Mouse (Mus musculus) midbrain, embryonic 10.5 days (tissue): Measurements from ENCODE around the gene Ola1. TPM values are rescaled to one million over a fixed set of nuclear protein-coding genes. Genes with fewer than 3 reads are reported as not detected.

ENCODE experiments used
- DNase-seq: peaks from one replicate; pipeline ENCODE4 v3.0.0-alpha.2; 2017; ENCODE audit warnings: low spot score
- H3K27ac ChIP-seq: fragments of 300-500 bp; sonication (generic); replicated peaks from 2 replicates; pipeline ENCODE4 v1.5.1; 2016; ENCODE audit warnings: mild to moderate bottlenecking
- H3K27me3 ChIP-seq: fragments of 300-500 bp; sonication (generic); 2 replicates; pipeline ENCODE4 v1.6.1; 2016; ENCODE audit warnings: low read depth, mild to moderate bottlenecking; ENCODE audit not compliant: poor library complexity, severe bottlenecking
- H3K36me3 ChIP-seq: fragments of 300-500 bp; sonication (generic); 2 replicates; pipeline ENCODE4 v1.6.1; 2016; ENCODE audit warnings: mild to moderate bottlenecking, moderate library complexity
- H3K4me1 ChIP-seq: fragments of 300-500 bp; sonication (generic); 2 replicates; pipeline ENCODE4 v1.6.1; 2016
- H3K4me3 ChIP-seq: fragments of 300-500 bp; sonication (generic); 2 replicates; pipeline ENCODE4 v1.5.1; 2016; ENCODE audit warnings: mild to moderate bottlenecking, moderate library complexity
- H3K9me3 ChIP-seq: fragments of 300-500 bp; sonication (generic); replicated peaks from 2 replicates; pipeline ENCODE4 v1.6.1; 2016; ENCODE audit warnings: mild to moderate bottlenecking
- WGBS: fragments of 180-500 bp; shearing (Covaris S2); methylation state at CpG from one replicate; pipeline ENCODE4 v1.1.7; 2016; 5-methylcytosine and 5-hydroxymethylcytosine counted together
- polyA plus RNA-seq: library from polyadenylated mRNA; unstranded; fragments of >200 nt; fragmentation: Nextera tagmentation; extraction: Ambion mirVana; gene quantifications from 2 replicates; pipeline ENCODE4 v1.2.1, GENCODE M21; 2016

Ola1 gene
- polyA plus RNA-seq: 92.1 and 103 TPM in 2 replicates

GRCm38 (mm10) chr2:73218913-73219312, at the start of gene Ola1:
Gene Ola1, minus strand, starts transcription at chr2:73218924.
- Histone ChIP-seq H3K9me3 (no peaks in the 10 kb centered on the region), H3K36me3 (no peaks in the 10 kb centered on the region), H3K27ac (no peak within 1 kb of the TSS), H3K27me3 (no peaks in the 10 kb centered on the region), H3K4me1 (peaks cover 11% of the 10 kb centered on the region), H3K4me3 (no peak within 1 kb of the TSS)
- no peak for DNase-seq
- WGBS: 89% methylated on average over 5 of the region's 5 CpGs

GRCm38 (mm10) chr2:73268281-73268680, 49.6 kb upstream of the Ola1 start:
- WGBS: 2% methylated on average over 12 of the region's 12 CpGs
- Histone ChIP-seq H3K4me1 (peaks cover 79% of the 10 kb centered on the region), H3K27ac (no peak overlapping the region), H3K36me3 (no peaks in the 10 kb centered on the region), H3K4me3 (no peak overlapping the region), H3K27me3 (peaks cover 100% of the 10 kb centered on the region), H3K9me3 (no peaks in the 10 kb centered on the region)
- DNase-seq: peak; percentile 52

- Histone ChIP-seq H3K27me3 (peaks cover 100% of the 10 kb centered on the region), H3K27ac (no peak overlapping the region), H3K4me1 (peaks cover 77% of the 10 kb centered on the region), H3K9me3 (no peaks in the 10 kb centered on the region), H3K36me3 (no peaks in the 10 kb centered on the region), H3K4me3 (no peak overlapping the region)
- DNase-seq: no peak
- WGBS: 1% methylated on average over 4 of the region's 4 CpGs
These were observed 49.1 kb upstream of the Ola1 start for GRCm38 (mm10) chr2:73267818-73268217.

GRCm38 (mm10) chr2:73267231-73267630, 48.5 kb upstream of the Ola1 start:
- 21% methylated on average over 3 of the region's 3 CpGs for WGBS
- Histone ChIP-seq H3K4me3 (no peak overlapping the region), H3K4me1 (peaks cover 71% of the 10 kb centered on the region), H3K27me3 (peaks cover 100% of the 10 kb centered on the region), H3K27ac (no peak overlapping the region), H3K9me3 (no peaks in the 10 kb centered on the region), H3K36me3 (no peaks in the 10 kb centered on the region)
- no peak for DNase-seq

GRCm38 (mm10) chr2:73266623-73267022, 47.9 kb upstream of the Ola1 start:
- no peak for DNase-seq
- peaks cover 65% of the 10 kb centered on the region for H3K4me1 ChIP-seq
- WGBS: 53% methylated on average over 1 of the region's 1 CpGs

GRCm38 (mm10) chr2:73266011-73266410, 47.3 kb upstream of the Ola1 start:
- H3K4me1 ChIP-seq: peaks cover 58% of the 10 kb centered on the region
- peaks cover 96% of the 10 kb centered on the region for H3K27me3 ChIP-seq
- WGBS: 9% methylated on average over 5 of the region's 5 CpGs
- 0 out of 2 replicates have a peak, but pooled peaks cover 1% of the 10 kb centered on the region for H3K9me3 ChIP-seq
- no peaks in the 10 kb centered on the region for H3K36me3 ChIP-seq
- no peak for DNase-seq
- no peak overlapping the region for H3K4me3 ChIP-seq
- H3K27ac ChIP-seq: no peak overlapping the region

More at GRCm38 (mm10) chr2:73266623-73267022, 47.9 kb upstream of the Ola1 start:
- Histone ChIP-seq H3K27me3 (peaks cover 100% of the 10 kb centered on the region), H3K36me3 (no peaks in the 10 kb centered on the region), H3K9me3 (no peaks in the 10 kb centered on the region), H3K27ac (no peak overlapping the region), H3K4me3 (no peak overlapping the region)

- 6% methylated on average over 11 of the region's 11 CpGs for WGBS
These were observed 46.0 kb upstream of the Ola1 start for GRCm38 (mm10) chr2:73264611-73265195.

GRCm38 (mm10) chr2:73263794-73264610, 45.3 kb upstream of the Ola1 start:
- DNase-seq: peak; percentile 51
- H3K27ac ChIP-seq: no peak overlapping the region
- under 1% methylated on average over 38 of the region's 38 CpGs for WGBS
- peaks cover 38% of the 10 kb centered on the region for H3K4me1 ChIP-seq
- peak overlapping the region; percentile 55 for H3K4me3 ChIP-seq
- 0 out of 2 replicates have a peak, but pooled peaks cover 3% of the 10 kb centered on the region for H3K9me3 ChIP-seq
- H3K36me3 ChIP-seq: no peaks in the 10 kb centered on the region
- peaks cover 76% of the 10 kb centered on the region for H3K27me3 ChIP-seq

More at GRCm38 (mm10) chr2:73264611-73265195, 46.0 kb upstream of the Ola1 start:
- 0 out of 2 replicates have a peak, but pooled peaks cover 3% of the 10 kb centered on the region for H3K9me3 ChIP-seq
- H3K4me3 ChIP-seq: peak overlapping the region; percentile 55
- DNase-seq: peak; percentile 37
- peaks cover 83% of the 10 kb centered on the region for H3K27me3 ChIP-seq
- H3K36me3 ChIP-seq: no peaks in the 10 kb centered on the region
- peaks cover 45% of the 10 kb centered on the region for H3K4me1 ChIP-seq
- H3K27ac ChIP-seq: no peak overlapping the region

GRCm38 (mm10) chr2:73263172-73263765, 44.5 kb upstream of the Ola1 start:
- Histone ChIP-seq H3K4me1 (peaks cover 33% of the 10 kb centered on the region), H3K4me3 (peak overlapping the region; percentile 55), H3K36me3 (no peaks in the 10 kb centered on the region), H3K27me3 (peaks cover 69% of the 10 kb centered on the region), H3K9me3 (0 out of 2 replicates have a peak, but pooled peaks cover 3% of the 10 kb centered on the region), H3K27ac (no peak overlapping the region)
- 3% methylated on average over 16 of the region's 16 CpGs for WGBS
- DNase-seq: no peak

GRCm38 (mm10) chr2:73248701-73249100, 30.0 kb upstream of the Ola1 start:
- no peak for DNase-seq
- 70% methylated on average over 4 of the region's 4 CpGs for WGBS
- H3K4me1 ChIP-seq: no peaks in the 10 kb centered on the region
- no peaks in the 10 kb centered on the region for H3K9me3 ChIP-seq
- no peak overlapping the region for H3K4me3 ChIP-seq
- H3K36me3 ChIP-seq: no peaks in the 10 kb centered on the region
- no peak overlapping the region for H3K27ac ChIP-seq
- no peaks in the 10 kb centered on the region for H3K27me3 ChIP-seq

- Histone ChIP-seq H3K36me3 (no peaks in the 10 kb centered on the region), H3K9me3 (no peaks in the 10 kb centered on the region), H3K27me3 (no peaks in the 10 kb centered on the region), H3K4me1 (no peaks in the 10 kb centered on the region), H3K27ac (no peak overlapping the region), H3K4me3 (no peak overlapping the region)
- 82% methylated on average over 4 of the region's 4 CpGs for WGBS
- DNase-seq: no peak
These were observed 22.6 kb upstream of the Ola1 start for GRCm38 (mm10) chr2:73241299-73241698.

- no peak for DNase-seq
- peaks cover 9% of the 10 kb centered on the region for H3K4me1 ChIP-seq
- 58% methylated on average over 3 of the region's 3 CpGs for WGBS
- H3K27me3 ChIP-seq: no peaks in the 10 kb centered on the region
- no peak overlapping the region for H3K4me3 ChIP-seq
- peak overlapping the region; percentile 38; the same call in 1 of the 2 replicates for H3K27ac ChIP-seq
- H3K36me3 ChIP-seq: no peaks in the 10 kb centered on the region
- no peaks in the 10 kb centered on the region for H3K9me3 ChIP-seq
These were observed 12.4 kb upstream of the Ola1 start for GRCm38 (mm10) chr2:73231081-73231480.
